Mouse (Mus musculus): Measurements from ENCODE around the gene Plpp2.
A peak's percentile ranks its signal among the peaks of the same experiment; 100 is the strongest.

The Plpp2 gene

GRCm38 (mm10) chr10:79548971-79549723, 15.6 kb upstream of the Plpp2 start:
- no peak for DNase-seq (ENCODE audit: low spot score)

DNA sequence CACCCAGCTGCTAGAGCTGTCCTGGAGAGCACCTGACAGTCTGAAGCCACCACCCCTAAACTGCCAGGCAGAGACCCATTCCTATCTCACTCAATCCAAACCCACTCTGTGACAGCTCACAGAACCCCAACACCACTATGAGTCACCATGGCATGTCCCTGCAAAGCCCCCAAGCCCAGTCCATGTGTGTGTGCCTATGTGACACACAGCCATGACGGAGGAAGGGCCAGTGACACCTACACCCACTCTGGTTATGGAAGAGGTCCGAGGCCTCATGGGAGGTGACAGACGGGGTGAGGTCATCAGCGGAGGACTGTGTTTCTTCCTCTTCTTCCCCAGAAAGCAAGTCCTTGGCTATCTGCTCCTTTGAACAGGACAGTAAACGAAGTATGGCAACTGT, 14.9 kb upstream of the Plpp2 start:
- no peak for DNase-seq (ENCODE audit: low spot score)

GRCm38 (mm10) chr10:79547148-79547675, 13.6 kb upstream of the Plpp2 start:
- DNase-seq (ENCODE audit: low spot score), result no peak

DNA sequence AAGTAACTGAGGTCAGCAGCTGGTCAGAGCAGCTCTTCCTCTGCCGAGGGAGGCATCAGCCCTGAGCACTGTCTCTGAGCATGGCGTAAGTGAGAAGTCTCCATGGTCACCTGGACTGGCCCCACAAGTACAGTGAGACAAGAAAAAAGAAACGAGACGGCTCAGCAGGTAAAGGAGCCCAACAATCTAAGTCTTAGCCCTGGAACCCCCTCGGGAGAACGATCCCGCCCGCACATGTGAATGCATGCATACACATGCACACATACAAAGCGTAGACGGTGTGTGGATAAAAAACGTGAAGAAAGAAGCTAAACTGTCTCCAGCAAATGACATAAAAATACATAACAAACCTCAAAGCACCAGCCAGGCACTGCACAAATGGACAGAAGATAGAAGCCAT, 12.9 kb upstream of the Plpp2 start:
- no peak for DNase-seq (ENCODE audit: low spot score)

DNA sequence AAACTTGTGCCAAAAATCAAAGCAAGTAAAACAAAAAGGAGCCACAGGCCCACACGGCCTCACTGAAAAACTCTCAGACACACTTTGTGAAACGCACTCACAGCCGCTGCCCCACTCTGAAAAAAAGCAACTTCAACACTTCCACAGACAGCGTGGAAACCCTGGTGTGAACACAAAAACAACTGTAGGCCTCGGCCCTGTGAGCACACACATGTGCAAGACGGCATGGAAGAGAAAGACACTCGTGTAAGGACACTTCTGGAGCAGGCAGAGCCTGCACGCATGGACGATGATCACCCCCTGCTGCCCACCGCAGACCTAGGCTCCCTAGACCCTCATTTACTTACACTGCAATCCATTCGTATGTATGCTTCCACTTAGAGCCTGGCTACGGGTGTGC, 12.3 kb upstream of the Plpp2 start:
- DNase-seq (ENCODE audit: low spot score), result no peak

- no peak for DNase-seq (ENCODE audit: low spot score)
Measured at GRCm38 (mm10) chr10:79544631-79545030, 11.0 kb upstream of the Plpp2 start.

DNA sequence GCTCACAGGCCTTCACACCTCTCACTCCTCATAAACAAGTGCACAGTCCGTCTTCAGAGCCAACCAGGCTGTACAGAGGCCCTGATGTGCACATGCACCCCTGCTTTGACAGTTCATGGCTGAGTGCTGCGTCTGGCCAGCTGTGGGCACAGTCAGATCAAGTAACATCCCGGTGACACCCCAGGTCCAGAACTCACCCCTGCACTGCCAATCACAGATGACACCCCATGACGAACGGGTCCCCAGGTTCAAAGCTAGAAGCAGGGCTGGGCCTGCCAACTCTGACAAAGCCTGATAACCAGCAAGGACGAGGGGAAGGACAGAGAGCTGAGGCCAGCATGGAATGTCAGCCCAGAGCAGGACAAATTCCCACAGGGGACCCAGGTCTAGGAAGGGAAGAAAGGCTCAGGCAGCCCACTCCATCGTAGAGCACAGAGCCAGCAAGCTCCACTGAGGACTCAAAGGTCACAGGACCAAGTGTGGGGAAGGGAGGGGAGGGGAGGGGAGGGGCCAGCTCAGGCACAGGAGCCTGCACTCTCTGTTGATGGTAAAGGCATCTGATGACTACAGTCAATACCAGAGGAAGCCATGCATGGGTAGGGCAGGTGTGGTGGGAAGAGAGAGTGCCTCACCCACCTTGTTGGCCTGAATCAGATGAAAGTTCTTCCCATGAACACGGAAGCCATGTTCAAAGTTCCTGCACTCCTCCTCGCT, 10.4 kb upstream of the Plpp2 start:
- no peak for DNase-seq (ENCODE audit: low spot score)

- no peak for DNase-seq (ENCODE audit: low spot score)
Measured at GRCm38 (mm10) chr10:79542171-79542570, 8.6 kb upstream of the Plpp2 start.

GRCm38 (mm10) chr10:79541522-79541921, 7.9 kb upstream of the Plpp2 start:
- no peak for DNase-seq (ENCODE audit: low spot score)

DNA sequence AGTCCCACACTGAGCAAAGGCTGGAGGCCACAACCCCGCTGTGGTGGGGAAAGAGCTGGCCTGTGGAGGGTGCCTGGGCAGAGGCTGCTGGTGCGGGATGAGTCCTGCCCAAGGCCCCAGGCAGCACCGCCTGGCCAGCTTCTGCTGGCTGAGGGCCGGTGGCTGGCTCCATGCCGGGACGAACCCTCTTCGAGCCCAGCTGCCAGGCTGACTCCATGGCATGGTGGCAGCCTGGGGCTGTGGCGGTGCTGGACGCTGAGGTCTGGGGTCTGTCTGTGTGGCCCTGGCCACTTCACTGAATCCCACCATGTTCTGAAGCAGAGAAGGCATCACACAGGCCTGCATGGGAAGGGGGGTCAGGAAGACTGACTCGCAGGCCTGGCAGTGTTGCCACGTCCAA, 7.2 kb upstream of the Plpp2 start:
- DNase-seq (ENCODE audit: low spot score), result no peak

DNA sequence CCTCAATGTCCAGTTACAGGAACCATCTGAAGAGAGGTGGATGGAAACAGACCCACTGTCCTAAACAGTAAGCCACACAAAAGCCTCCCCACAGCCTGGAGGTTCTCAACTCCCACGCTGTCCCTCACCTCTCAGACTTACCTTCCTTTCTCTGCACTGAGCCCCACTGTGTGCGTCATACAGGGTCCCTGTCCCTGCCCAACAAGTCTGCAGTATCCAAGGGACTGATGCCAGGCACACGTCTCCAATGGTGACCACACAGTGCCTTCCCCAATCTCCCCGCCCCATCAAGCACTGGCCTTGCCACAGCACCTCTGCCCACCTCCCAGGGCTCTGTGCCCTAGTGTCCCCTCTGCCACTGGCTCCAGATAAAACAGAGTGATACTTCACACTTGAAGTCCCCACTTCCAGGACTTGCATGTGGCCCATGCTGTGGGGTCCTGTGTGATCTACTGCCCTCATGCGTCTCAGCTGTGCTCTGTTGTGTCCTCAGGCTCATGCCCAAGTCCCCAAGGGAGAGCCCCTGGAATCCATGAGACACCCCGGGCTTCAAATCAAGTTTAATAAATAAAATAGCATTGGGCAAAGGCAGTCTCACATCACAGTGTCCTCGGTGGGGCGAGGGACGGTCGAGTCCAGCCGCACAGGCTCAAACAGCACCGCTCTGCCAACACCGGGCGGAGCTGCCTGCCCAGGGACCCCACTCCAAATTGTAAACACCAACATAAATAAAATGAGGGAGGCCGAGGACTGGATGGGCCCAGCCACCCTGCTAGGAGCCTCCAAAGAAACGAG, 6.3 kb upstream of the Plpp2 start:
- no peak for DNase-seq (ENCODE audit: low spot score)

- DNase-seq (ENCODE audit: low spot score), result no peak
Measured at GRCm38 (mm10) chr10:79538873-79539272, 5.3 kb upstream of the Plpp2 start.

DNA sequence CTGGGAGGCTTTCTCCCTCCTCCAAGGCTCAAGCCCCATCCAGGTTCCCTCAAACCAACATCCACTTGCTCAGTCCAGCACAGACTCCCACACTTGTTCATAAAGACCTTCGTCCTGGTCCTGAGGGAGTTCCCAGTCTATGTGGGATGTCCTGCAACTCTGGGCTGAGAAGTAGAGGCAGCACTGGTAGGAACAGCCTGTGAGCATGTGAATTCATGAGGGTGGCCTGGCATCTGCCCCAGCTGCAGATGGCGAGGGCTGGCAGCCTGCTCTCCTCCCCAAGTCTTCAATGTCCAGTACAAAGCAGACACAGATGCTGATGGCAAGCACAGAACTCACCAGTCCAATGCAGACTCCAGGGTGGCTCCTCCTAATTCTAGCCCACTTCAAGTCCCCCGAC, 4.7 kb upstream of the Plpp2 start:
- DNase-seq (ENCODE audit: low spot score), result no peak

DNA sequence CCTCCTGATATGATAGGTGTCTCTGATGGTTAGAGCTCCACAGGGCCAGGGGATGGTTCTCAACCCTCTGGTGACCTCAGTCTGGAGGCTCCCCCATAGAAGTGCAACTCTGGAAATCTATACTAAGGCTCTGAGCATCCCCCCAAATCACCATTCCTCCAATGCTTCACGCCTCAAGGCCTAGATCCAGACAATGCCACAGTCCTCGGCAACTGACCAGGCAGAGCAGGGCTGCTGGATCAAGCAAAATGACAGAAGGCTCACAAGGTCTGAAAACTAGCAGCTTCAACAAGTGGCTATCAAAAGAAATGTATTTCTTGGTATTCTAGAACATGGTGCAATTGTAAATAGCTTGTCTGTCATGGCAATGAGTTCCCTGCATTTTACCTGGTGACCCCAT, 4.2 kb upstream of the Plpp2 start:
- DNase-seq (ENCODE audit: low spot score), result no peak

GRCm38 (mm10) chr10:79537271-79537670, 3.7 kb upstream of the Plpp2 start:
- no peak for DNase-seq (ENCODE audit: low spot score)

- DNase-seq (ENCODE audit: low spot score), result no peak
Measured at GRCm38 (mm10) chr10:79536461-79537080, 3.0 kb upstream of the Plpp2 start.

GRCm38 (mm10) chr10:79535431-79535830, 1.8 kb upstream of the Plpp2 start:
- no peak for DNase-seq (ENCODE audit: low spot score)

GRCm38 (mm10) chr10:79534426-79534825, 830 bp upstream of the Plpp2 start:
- DNase-seq (ENCODE audit: low spot score), result no peak

DNA sequence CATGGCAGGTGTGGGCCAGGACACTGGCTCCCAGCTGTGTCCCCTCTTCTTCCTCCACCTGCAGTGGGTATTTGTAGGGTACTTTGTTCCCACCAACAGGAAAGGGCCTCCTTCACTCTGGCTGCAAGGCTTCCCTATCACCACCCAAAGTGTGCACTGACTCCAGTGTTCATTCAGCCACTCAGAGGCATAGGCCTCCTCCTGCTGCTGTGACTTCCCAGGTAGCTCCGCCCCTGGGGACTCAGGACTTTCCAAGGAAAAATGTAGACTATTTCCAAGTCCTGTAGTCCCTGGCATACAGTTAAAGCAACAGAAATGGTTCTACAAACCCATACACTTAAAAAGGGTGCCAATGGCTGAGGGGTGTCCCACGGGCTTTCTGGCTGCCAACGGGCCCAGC, 918 bp downstream of the Plpp2 start:
- DNase-seq (ENCODE audit: low spot score), result peak; percentile 7

DNA sequence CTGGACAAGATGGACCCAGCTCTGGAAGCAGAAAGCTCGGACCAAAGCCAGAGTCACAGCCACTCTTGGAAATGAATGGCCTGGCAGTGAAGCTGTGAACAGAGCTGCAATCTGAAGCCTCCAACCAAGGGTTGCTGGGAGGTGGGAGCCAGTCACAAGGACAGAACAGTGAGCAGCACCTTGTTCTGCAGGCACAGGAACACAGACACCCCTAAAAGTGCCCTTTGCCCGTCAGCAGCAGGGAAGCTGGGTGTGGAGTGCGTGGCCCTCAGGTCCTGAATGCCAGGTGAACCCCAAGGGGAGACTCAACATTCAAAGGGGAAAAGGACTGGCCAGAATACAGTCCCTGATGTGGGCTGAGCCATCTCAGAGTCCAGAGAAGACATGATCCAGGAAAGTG, 2.0 kb downstream of the Plpp2 start:
- no peak for DNase-seq (ENCODE audit: low spot score)

DNA sequence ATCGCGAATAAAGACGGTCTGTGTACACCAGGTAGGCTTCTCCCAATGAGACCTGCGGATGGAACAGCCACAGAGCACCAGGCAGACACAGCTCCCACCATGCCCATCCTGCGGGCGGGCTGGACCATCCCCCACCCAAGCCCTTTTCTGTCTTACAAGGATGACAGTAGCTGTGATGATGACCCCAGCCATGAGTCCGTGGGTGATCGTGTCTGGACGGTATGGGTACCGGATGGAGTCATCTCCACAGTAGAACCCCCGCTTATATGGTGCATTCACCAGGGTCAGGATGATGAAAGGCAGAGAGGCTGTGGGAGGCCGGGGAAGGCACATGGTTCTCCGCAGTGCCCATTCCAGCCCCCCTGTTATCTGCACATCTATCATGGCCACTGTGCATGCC, 2.9 kb downstream of the Plpp2 start:
- DNase-seq (ENCODE audit: low spot score), result no peak

DNA sequence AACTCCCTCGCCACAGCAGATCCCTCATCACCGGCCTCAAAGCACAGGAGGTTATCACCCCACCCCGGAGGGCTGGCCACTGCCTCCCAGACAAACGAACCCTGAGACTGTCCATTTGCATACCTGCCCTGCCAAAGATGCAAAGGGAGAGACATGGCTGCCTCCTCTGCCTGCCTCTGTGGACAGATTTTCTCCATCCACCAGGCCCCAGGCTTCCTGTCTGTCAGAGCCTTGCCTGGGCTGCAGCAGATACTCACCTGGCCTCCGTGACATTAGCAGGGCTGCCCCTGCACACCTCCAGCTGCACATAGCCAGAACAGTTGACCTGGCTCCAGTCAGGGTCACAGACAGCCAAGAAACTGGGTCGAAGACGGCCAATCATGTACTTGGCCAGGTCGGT, 3.4 kb downstream of the Plpp2 start:
- no peak for DNase-seq (ENCODE audit: low spot score)
